Mouse (Mus musculus): ENCODE results near the gene AW549877.

AW549877 gene

GRCm38 (mm10) chr15:3995448-3996266, at the start of gene AW549877:
AW549877 (minus strand) TSS chr15:3995744.
- DNase-seq, result peak; percentile 98

GRCm38 (mm10) chr15:4043032-4043471, 47.5 kb upstream of the AW549877 start:
- peak; percentile 40 for DNase-seq

- no peak for DNase-seq
These were observed 46.9 kb upstream of the AW549877 start for GRCm38 (mm10) chr15:4042423-4042822.

GRCm38 (mm10) chr15:4033168-4034004, 37.8 kb upstream of the AW549877 start:
- no peak for DNase-seq

- DNase-seq, result no peak
These were observed 33.4 kb upstream of the AW549877 start for GRCm38 (mm10) chr15:4028960-4029359.

- DNase-seq, result no peak
These were observed 32.8 kb upstream of the AW549877 start for GRCm38 (mm10) chr15:4028411-4028700.

- DNase-seq, result no peak
These were observed 32.3 kb upstream of the AW549877 start for GRCm38 (mm10) chr15:4027671-4028410.

- DNase-seq, result peak; percentile 79
These were observed 31.5 kb upstream of the AW549877 start for GRCm38 (mm10) chr15:4026831-4027584.

- DNase-seq, result peak; percentile 86
These were observed 30.8 kb upstream of the AW549877 start, which contains the start of gene Oxct1 for GRCm38 (mm10) chr15:4026231-4026773. Oxct1 (plus strand) TSS chr15:4026383.

- DNase-seq, result no peak
These were observed 30.0 kb upstream of the AW549877 start for GRCm38 (mm10) chr15:4025508-4025904.

- no peak for DNase-seq
These were observed 29.4 kb upstream of the AW549877 start for GRCm38 (mm10) chr15:4024726-4025507.

- no peak for DNase-seq
These were observed 28.2 kb upstream of the AW549877 start for GRCm38 (mm10) chr15:4023747-4024146.

- DNase-seq, result no peak
These were observed 25.2 kb upstream of the AW549877 start for GRCm38 (mm10) chr15:4020711-4021110.

- DNase-seq, result no peak
These were observed 18.3 kb upstream of the AW549877 start for GRCm38 (mm10) chr15:4013873-4014272.

GRCm38 (mm10) chr15:4000536-4000935, 5.0 kb upstream of the AW549877 start:
- no peak for DNase-seq

GRCm38 (mm10) chr15:3999144-3999543, 3.6 kb upstream of the AW549877 start:
- DNase-seq, result no peak

GRCm38 (mm10) chr15:3996267-3997010, 895 bp upstream of the AW549877 start:
- DNase-seq, result no peak

GRCm38 (mm10) chr15:3994852-3995447, 594 bp downstream of the AW549877 start:
- no peak for DNase-seq

GRCm38 (mm10) chr15:3987981-3988380, 7.6 kb downstream of the AW549877 start:
- DNase-seq, result peak; percentile 32

GRCm38 (mm10) chr15:3984876-3985275, 10.7 kb downstream of the AW549877 start:
- DNase-seq, result no peak
